Mouse (Mus musculus): ENCODE measurements around the gene Entpd8. TPM values are rescaled to one million over a fixed set of nuclear protein-coding genes. Genes with fewer than 3 reads are reported as not detected.

The Entpd8 gene
- 0.06 and 0.11 TPM in 2 replicates for polyA plus RNA-seq (2012; rRNA removed)

DNA sequence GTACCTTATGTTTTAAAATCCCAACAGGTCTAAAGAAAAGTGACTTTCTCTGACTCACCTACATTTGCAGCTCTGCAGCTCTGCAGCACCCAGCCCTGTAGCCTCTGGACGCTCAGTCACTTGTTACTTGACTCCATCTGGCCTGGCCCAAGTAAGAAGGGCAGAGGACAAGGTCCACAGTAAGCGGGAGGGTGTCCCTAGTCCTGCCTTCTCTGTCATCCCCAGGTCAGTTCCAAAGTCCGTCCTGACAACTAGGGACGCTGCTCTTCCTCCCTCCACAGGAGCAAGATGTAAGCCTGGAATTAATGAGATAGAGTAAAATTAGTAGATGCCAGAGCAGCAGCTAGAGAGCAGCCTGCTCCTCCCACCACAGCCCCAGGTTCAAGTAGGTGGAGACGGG is at the start of gene Entpd8:
TSS of gene Entpd8 (plus strand) at position 229 of the 400 bp plus-strand sequence.

DNA sequence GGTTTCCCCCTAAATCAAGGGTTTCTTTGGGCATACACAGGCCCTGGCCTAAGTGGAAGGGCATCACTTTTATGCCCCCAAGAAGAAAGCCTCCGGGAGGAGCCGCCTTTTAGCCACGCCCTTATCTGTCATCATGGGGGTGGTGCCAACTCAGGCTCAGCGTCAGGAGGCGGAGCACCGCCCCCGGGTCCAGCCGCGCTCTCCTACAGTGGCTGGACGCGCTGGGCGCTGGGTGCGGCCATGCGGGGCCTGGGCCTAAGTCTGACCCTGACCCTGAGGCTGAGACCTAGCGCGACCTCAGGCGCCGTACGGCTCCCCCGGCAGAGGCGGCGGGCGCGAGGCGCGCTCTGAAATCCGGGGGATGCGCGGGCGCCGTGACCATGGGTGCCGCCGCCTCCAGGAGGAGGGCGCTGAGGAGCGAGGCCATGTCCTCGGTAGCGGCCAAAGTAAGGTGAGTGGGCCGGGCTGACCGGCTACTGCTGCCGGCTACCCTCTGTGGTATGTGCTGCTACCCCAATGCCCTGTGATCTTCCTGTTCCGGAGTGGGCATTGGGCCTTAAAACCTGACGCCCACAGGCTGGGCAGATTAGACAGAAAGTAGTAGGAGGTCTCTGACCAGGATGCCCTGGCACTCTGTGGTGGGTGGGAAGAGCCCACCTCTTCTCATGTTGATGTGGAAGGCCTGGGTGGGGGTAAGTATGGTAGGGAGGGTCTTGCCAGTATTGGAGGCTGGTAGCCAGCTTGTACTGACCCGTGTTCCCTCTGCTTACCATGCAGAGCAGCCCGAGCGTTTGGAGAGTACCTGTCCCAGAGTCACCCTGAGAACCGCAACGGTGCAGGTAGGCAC is 25.7 kb upstream of the Entpd8 start, which contains the start of gene Nsmf:
TSS of gene Nsmf (plus strand) at position 135 of the 847 bp plus-strand sequence.

DNA sequence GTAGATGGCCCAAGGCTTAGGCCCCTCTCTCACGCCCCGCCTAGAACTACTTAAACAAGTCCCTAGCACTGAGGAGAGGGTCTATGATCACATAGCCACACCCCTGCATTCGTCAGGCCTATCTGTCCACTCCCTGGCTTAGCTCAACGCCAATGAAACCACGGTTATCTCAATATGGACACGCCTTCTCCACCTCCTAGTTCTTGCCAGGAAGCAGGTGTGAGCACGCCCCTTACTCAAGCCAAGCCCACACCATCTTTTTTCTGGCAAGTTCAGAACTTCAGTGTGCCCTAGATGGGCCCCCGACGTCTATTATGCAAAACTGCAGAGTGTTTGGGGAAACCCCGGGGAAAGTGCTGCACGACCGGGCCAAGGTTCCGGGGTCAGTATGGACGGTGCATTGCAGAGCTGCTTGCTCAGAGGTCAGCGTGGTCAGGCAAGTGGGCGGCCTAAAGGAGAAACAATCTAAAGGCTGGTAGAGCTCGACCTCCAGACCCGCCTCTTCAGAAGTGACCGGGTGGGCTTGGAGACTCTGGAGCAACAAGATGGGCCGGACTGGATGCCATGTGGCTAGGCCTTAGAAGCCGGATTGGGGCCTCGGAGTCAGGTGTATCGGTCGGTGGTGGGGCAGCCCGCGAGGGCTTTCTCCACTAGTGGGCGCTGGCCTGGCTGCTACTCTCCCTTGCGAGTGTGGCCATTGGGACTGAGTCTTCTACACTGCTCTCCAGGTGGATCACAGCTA is 15.2 kb downstream of the Entpd8 start, which contains the start of gene Noxa1:
TSS of gene Noxa1 (minus strand) at position 41 of the 742 bp plus-strand sequence.

Other genes with a start within 250 kb of the Entpd8 start
- gene Ehmt1, start 160.7 kb upstream of the Entpd8 start, polyA plus RNA-seq (2012; rRNA removed) = 135 and 165 TPM in 2 replicates
- gene Arrdc1, start 145.1 kb upstream of the Entpd8 start, polyA plus RNA-seq (2012; rRNA removed) = 14.4 and 29.8 TPM in 2 replicates
- gene Zmynd19, start 130.5 kb upstream of the Entpd8 start, polyA plus RNA-seq (2012; rRNA removed) = 40.0 and 44.2 TPM in 2 replicates
- 25.0 and 41.0 TPM in 2 replicates for gene Dph7, start 117.9 kb upstream of the Entpd8 start, polyA plus RNA-seq (2012; rRNA removed)
- gene Mrpl41, start 105.2 kb upstream of the Entpd8 start, polyA plus RNA-seq (2012; rRNA removed) = 92.1 and 109 TPM in 2 replicates
- 6.2 and 8.3 TPM in 2 replicates for gene Pnpla7, start 104.3 kb upstream of the Entpd8 start, polyA plus RNA-seq (2012; rRNA removed)
- gene Nsmf, start 25.9 kb upstream of the Entpd8 start, polyA plus RNA-seq (2012; rRNA removed) = 88.4 and 93.5 TPM in 2 replicates
- 0.10 and 0.18 TPM in 2 replicates for gene Noxa1, start 14.8 kb downstream of the Entpd8 start, polyA plus RNA-seq (2012; rRNA removed)
- 61.4 and 82.9 TPM in 2 replicates for gene Nrarp, start 100.5 kb downstream of the Entpd8 start, polyA plus RNA-seq (2012; rRNA removed)
- 1.9 and 2.3 TPM in 2 replicates for gene Tor4a, start 116.6 kb downstream of the Entpd8 start, polyA plus RNA-seq (2012; rRNA removed)
- gene Nelfb, start 131.2 kb downstream of the Entpd8 start, polyA plus RNA-seq (2012; rRNA removed) = 76.7 and 116 TPM in 2 replicates
- not detected in 2 replicates for gene Stpg3, start 134.3 kb downstream of the Entpd8 start, polyA plus RNA-seq (2012; rRNA removed)
- 0.14 TPM in 1 of 2 replicates, not detected in the other for gene Fam166a, start 138.4 kb downstream of the Entpd8 start, polyA plus RNA-seq (2012; rRNA removed)
- 438 and 534 TPM in 2 replicates for gene Tubb4b, start 144.4 kb downstream of the Entpd8 start, polyA plus RNA-seq (2012; rRNA removed)
- gene Slc34a3, start 154.1 kb downstream of the Entpd8 start, polyA plus RNA-seq (2012; rRNA removed) = 0.04 TPM in 1 of 2 replicates, not detected in the other
- 0.02 TPM in 1 of 2 replicates, not detected in the other for gene Rnf224, start 156.5 kb downstream of the Entpd8 start, polyA plus RNA-seq (2012; rRNA removed)
- 25.3 and 26.0 TPM in 2 replicates for gene Rnf208, start 162.0 kb downstream of the Entpd8 start, polyA plus RNA-seq (2012; rRNA removed)
- gene Cysrt1, start 162.1 kb downstream of the Entpd8 start, polyA plus RNA-seq (2012; rRNA removed) = 0.16 TPM in 1 of 2 replicates, not detected in the other
- 8.1 and 14.5 TPM in 2 replicates for gene AL732309.1, start 166.6 kb downstream of the Entpd8 start, polyA plus RNA-seq (2012; rRNA removed)
- gene Tmem203, start 175.1 kb downstream of the Entpd8 start, polyA plus RNA-seq (2012; rRNA removed) = 22.0 and 23.7 TPM in 2 replicates
- gene Tprn, start 182.3 kb downstream of the Entpd8 start, polyA plus RNA-seq (2012; rRNA removed) = 4.1 and 4.2 TPM in 2 replicates
- gene Ssna1, start 192.1 kb downstream of the Entpd8 start, polyA plus RNA-seq (2012; rRNA removed) = 131 and 133 TPM in 2 replicates
- 106 and 109 TPM in 2 replicates for gene Anapc2, start 192.2 kb downstream of the Entpd8 start, polyA plus RNA-seq (2012; rRNA removed)
- gene Tmem210, start 207.8 kb downstream of the Entpd8 start, polyA plus RNA-seq (2012; rRNA removed) = not detected in 2 replicates
- not detected in 2 replicates for gene Lrrc26, start 209.6 kb downstream of the Entpd8 start, polyA plus RNA-seq (2012; rRNA removed)
- gene Grin1, start 238.9 kb downstream of the Entpd8 start, polyA plus RNA-seq (2012; rRNA removed) = 1.6 and 2.0 TPM in 2 replicates

Data from central nervous system, embryonic 11.5 days (tissue).